Mouse (Mus musculus) hindbrain, embryonic 14.5 days (tissue): ENCODE results near the gene Lrrc34. TPM values are rescaled to one million over a fixed set of nuclear protein-coding genes. Genes with fewer than 3 reads are reported as not detected.

Experiments
- ATAC-seq: fragments of 200-750 bp; cut with Nextera tagmentation; 2 replicates; pipeline ENCODE4 v1.8.0; 2017; ENCODE audit warnings: moderate number of reproducible peaks, mild to moderate bottlenecking, moderate TSS enrichment, moderate library complexity; ENCODE audit not compliant: low FRiP score
- DNase-seq: peaks from one replicate; pipeline ENCODE4 v3.0.0-alpha.2; 2015; ENCODE audit warnings: low spot score
- H3K27ac ChIP-seq: fragments of 300-500 bp; sonication (generic); 2 replicates; pipeline ENCODE4 v1.5.1; 2014; ENCODE audit warnings: mild to moderate bottlenecking, moderate library complexity
- H3K27me3 ChIP-seq: fragments of 300-500 bp; sonication (generic); 2 replicates; pipeline ENCODE4 v1.6.1; 2014; ENCODE audit warnings: mild to moderate bottlenecking, low read length, mixed read lengths; ENCODE audit not compliant: control insufficient read depth, insufficient read depth
- H3K36me3 ChIP-seq: fragments of 300-500 bp; sonication (generic); replicated peaks from 2 replicates; pipeline ENCODE4 v1.6.1; 2014; ENCODE audit not compliant: control insufficient read depth, insufficient read depth
- H3K4me1 ChIP-seq: fragments of 300-500 bp; sonication (generic); replicated peaks from 2 replicates; pipeline ENCODE4 v1.6.1; 2014; ENCODE audit warnings: antibody characterized with exemption, low read length, mixed read lengths; ENCODE audit not compliant: control insufficient read depth, insufficient read depth
- H3K4me2 ChIP-seq: fragments of 300-500 bp; sonication (generic); replicated peaks from 2 replicates; pipeline ENCODE4 v1.6.1; 2014; ENCODE audit warnings: mild to moderate bottlenecking, moderate library complexity
- H3K4me3 ChIP-seq: fragments of 300-500 bp; sonication (generic); replicated peaks from 2 replicates; pipeline ENCODE4 v1.5.1; 2014; ENCODE audit warnings: mild to moderate bottlenecking, low read length
- H3K9ac ChIP-seq: fragments of 300-500 bp; sonication (generic); 2 replicates; pipeline ENCODE4 v1.6.1; 2014
- H3K9me3 ChIP-seq: fragments of 300-500 bp; sonication (generic); 2 replicates; pipeline ENCODE4 v1.6.1; 2016; ENCODE audit warnings: low read length; ENCODE audit not compliant: control insufficient read depth
- WGBS: fragments of 180-500 bp; shearing (Covaris S2); extraction: QIAGEN DNeasy Blood & Tissue Kit; methylation state at CpG from one replicate; pipeline ENCODE4 v1.1.7; 2014; 5-methylcytosine and 5-hydroxymethylcytosine counted together
- polyA plus RNA-seq: library from polyadenylated mRNA; unstranded; fragments of >200 nt; fragmentation: Nextera tagmentation; extraction: Ambion mirVana; gene quantifications from 2 replicates; pipeline ENCODE4 v1.2.1, GENCODE M21; 2014

Gene Lrrc34
- polyA plus RNA-seq, result 1.7 and 2.9 TPM in 2 replicates

- Histone ChIP-seq H3K36me3 (no peaks in the 10 kb centered on the region), H3K4me1 (0 out of 2 replicates have a peak, but pooled peaks cover 6% of the 10 kb centered on the region), H3K27ac (no peak within 1 kb of the TSS), H3K9me3 (no peaks in the 10 kb centered on the region), H3K9ac (peak within 1 kb of the TSS; percentile 51), H3K4me2 (peak within 1 kb of the TSS; percentile 55), H3K4me3 (peak within 1 kb of the TSS; percentile 28), H3K27me3 (peaks cover 35% of the 10 kb centered on the region)
- ATAC-seq (peak; percentile 88), DNase-seq (peak; percentile 41)
- WGBS, result 2% methylated on average over 25 of the region's 25 CpGs
Observed at GRCm38 (mm10) chr3:30647440-30648090, at the start of gene Lrrc34. Gene Lrrc34 (minus strand): TSS chr3:30647869.

DNA sequence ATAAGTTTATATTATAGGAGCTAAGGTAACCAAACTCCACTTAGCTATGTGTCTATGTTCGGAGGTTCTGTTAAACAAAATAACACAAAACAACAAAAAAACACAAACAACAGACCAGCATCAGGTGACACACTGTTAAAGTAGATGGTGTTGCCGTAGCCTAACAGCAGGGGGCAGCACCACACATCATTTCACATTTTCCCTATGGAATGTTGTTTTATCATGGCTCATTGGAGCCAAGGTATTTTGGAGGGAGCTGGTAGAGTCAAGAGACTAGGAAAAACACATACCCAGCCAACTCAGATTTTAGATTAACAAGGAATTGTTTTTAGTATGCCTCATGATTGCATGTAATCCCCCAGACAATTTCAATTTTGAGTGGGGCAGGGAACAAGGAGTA, 48.7 kb upstream of the Lrrc34 start:
- Histone ChIP-seq H3K9me3 (no peaks in the 10 kb centered on the region), H3K9ac (no peak overlapping the region), H3K27ac (no peak overlapping the region), H3K27me3 (no peaks in the 10 kb centered on the region), H3K36me3 (no peaks in the 10 kb centered on the region), H3K4me3 (no peak overlapping the region), H3K4me2 (no peak overlapping the region), H3K4me1 (no peaks in the 10 kb centered on the region)
- 20% methylated on average over 2 of the region's 2 CpGs for WGBS
- DNase-seq (peak; percentile 68), ATAC-seq (no peak; the same call in 1 of the 2 replicates)

DNA sequence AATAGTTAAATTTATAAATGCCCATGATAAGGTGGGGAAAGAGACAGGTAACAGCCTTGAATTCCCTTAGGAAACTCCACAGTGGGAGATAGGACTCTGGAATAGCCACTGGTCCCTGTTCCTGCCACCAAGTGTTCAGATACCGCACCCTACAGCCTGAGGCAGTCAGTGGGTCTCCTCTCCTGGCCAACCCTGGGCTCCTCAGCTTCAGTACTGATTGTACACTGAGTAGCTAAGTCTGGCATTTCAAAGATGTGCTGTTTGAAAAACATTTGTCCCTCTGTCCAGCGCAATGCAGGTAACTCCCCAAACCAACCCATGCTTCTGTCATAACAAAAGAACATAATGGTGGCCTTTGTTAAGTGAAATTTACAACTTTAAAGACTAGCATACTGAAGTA, 48.0 kb upstream of the Lrrc34 start:
- no peaks in the 10 kb centered on the region for H3K9me3 ChIP-seq
- H3K4me1 ChIP-seq, result no peaks in the 10 kb centered on the region
- H3K36me3 ChIP-seq, result no peaks in the 10 kb centered on the region
- no peaks in the 10 kb centered on the region for H3K27me3 ChIP-seq
- H3K4me2 ChIP-seq, result no peak overlapping the region
- ATAC-seq (no peak), DNase-seq (no peak)
- H3K9ac ChIP-seq, result no peak overlapping the region
- WGBS, result 89% methylated on average over 2 of the region's 2 CpGs
- H3K4me3 ChIP-seq, result no peak overlapping the region
- H3K27ac ChIP-seq, result no peak overlapping the region

DNA sequence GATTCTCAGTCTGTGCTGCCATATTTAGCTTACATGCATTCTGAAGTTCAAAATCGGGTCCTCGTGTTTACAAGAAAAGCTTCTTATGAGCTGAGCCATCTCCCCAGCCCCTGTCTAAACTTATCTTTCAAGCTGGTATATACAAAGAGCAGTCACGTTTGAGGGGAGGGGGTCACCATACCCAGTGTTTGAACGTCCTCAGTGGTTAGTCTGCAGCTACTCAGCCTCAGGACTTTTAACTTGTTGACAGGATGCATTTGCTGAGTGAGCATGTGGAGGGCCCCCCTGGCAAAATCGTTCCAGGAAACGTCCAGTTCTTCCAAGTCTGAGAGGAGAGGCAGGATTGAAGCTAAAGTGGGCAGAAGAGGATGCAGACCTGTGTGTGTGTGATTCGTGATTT, 43.3 kb upstream of the Lrrc34 start:
- Histone ChIP-seq H3K27me3 (no peaks in the 10 kb centered on the region), H3K4me3 (no peak overlapping the region), H3K4me2 (no peak overlapping the region), H3K27ac (no peak overlapping the region), H3K36me3 (no peaks in the 10 kb centered on the region), H3K9ac (no peak overlapping the region), H3K4me1 (no peaks in the 10 kb centered on the region), H3K9me3 (no peaks in the 10 kb centered on the region)
- ATAC-seq, result no peak
- 74% methylated on average over 7 of the region's 7 CpGs for WGBS
- DNase-seq, result no peak

DNA sequence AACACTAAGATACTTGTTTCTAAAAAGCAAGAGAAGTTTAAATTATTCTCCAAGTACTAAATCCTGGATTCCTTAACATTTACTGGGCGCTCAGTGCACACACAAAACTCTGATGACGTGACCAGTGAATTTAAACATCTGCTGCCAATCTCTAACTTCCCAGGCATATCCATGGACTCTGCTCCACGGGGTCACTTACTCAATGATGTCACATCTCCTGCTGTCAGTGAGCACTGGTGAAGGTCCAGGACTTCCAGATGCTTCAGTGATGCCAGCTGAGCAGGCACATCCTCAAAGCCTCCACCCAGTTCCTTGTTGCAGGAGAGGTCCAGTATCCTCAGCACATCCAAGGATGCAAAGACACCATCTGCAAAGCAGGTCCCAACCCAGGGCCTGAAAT, 39.5 kb upstream of the Lrrc34 start:
- DNase-seq (no peak), ATAC-seq (no peak)
- Histone ChIP-seq H3K4me3 (no peak overlapping the region), H3K27me3 (no peaks in the 10 kb centered on the region), H3K4me1 (no peaks in the 10 kb centered on the region), H3K4me2 (no peak overlapping the region), H3K9ac (no peak overlapping the region), H3K9me3 (no peaks in the 10 kb centered on the region), H3K36me3 (no peaks in the 10 kb centered on the region), H3K27ac (no peak overlapping the region)
- WGBS, result 80% methylated on average over 3 of the region's 3 CpGs

DNA sequence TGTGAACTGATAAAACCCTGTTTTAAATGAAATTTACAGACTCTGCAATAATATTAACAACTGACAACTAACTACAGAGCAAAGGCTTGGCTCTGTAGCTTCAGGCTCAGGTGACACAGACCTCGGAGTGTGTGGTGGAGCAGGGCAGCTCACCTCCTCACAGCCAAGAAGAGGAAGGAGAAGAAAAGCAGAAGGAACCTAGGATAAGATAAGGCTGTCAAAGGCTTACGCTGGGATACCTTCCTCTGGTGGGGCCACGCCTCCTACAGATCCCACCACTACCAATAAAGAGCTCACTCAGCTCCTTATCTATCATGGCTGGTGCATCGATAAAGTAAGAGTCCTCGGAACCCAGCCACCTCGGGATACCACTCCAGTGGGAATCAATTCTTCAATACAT, 35.5 kb upstream of the Lrrc34 start:
- Histone ChIP-seq H3K9me3 (no peaks in the 10 kb centered on the region), H3K27me3 (no peaks in the 10 kb centered on the region), H3K4me1 (no peaks in the 10 kb centered on the region), H3K36me3 (no peaks in the 10 kb centered on the region), H3K4me3 (no peak overlapping the region), H3K4me2 (no peak overlapping the region), H3K9ac (no peak overlapping the region), H3K27ac (no peak overlapping the region)
- DNase-seq (no peak), ATAC-seq (no peak)
- WGBS, result 87% methylated on average over 6 of the region's 6 CpGs

GRCm38 (mm10) chr3:30658486-30658885, 10.8 kb upstream of the Lrrc34 start:
- H3K4me2 ChIP-seq, result no peak overlapping the region
- H3K36me3 ChIP-seq, result no peaks in the 10 kb centered on the region
- ATAC-seq (no peak), DNase-seq (no peak)
- no peak overlapping the region for H3K4me3 ChIP-seq
- 89% methylated on average over 9 of the region's 9 CpGs for WGBS
- H3K4me1 ChIP-seq, result no peaks in the 10 kb centered on the region
- H3K27ac ChIP-seq, result no peak overlapping the region
- H3K9ac ChIP-seq, result no peak overlapping the region
- no peaks in the 10 kb centered on the region for H3K27me3 ChIP-seq
- H3K9me3 ChIP-seq, result no peaks in the 10 kb centered on the region

DNA sequence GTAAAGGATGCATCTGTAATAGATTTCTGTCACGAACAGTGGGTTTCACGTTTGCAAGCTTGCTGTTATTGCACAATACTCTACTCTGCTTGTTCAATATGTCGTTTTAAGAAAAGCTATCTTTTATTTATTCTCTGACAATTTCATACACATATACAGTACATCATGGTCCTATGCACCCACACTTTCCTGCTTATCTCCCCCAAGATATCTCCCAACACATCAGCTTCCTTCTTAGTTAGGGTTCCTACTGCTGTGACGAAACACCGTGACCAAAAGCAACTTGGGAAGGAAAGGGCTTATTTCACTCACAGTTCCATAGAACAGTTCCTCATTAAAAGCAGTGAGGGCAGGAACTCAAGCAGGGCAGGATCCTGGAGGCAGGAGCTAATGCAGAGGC, 8.3 kb upstream of the Lrrc34 start:
- H3K4me1 ChIP-seq, result no peaks in the 10 kb centered on the region
- 90% methylated on average over 5 of the region's 5 CpGs for WGBS
- DNase-seq (no peak), ATAC-seq (no peak)
- H3K36me3 ChIP-seq, result no peaks in the 10 kb centered on the region
- H3K4me2 ChIP-seq, result no peak overlapping the region
- H3K27me3 ChIP-seq, result peaks cover 9% of the 10 kb centered on the region; the same call in 1 of the 2 replicates
- H3K9ac ChIP-seq, result no peak overlapping the region
- H3K9me3 ChIP-seq, result no peaks in the 10 kb centered on the region
- no peak overlapping the region for H3K27ac ChIP-seq
- H3K4me3 ChIP-seq, result no peak overlapping the region

DNA sequence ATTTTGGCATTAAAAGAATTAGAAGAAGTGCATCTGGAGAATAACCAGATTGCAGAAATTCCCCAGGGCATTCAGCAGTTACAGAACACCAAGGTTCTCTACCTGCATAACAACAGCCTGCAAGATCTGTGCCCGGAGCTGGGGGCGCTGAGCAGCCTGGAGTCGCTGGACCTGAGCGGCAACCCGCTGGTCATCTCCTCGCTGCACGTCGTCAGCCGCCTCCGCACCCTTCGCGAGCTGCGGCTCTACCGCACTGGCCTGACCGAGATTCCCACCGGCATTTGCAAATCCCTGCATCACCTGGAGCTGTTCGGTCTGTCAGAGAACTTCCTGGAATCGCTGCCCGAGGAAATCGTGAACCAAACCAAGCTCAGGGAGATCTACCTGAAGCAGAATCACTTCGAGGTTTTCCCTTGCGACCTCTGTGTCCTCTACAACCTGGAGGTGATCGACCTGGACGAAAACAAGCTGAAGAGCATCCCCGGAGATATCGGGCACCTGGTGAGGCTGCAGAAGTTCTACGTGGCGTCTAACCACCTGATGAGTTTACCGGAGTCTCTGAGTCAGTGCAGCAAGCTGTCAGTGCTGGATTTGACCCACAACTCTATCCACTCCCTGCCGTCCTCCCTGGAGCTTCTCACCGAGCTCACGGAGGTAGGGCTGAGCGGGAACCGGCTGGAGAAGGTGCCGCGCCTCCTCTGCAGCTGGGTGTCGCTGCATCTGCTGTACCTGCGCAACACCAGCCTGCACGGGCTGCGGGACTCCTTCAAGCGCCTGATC, 2.6 kb upstream of the Lrrc34 start:
- H3K4me1 ChIP-seq, result 0 out of 2 replicates have a peak, but pooled peaks cover 6% of the 10 kb centered on the region
- DNase-seq (peak; percentile 40), ATAC-seq (peak; percentile 75)
- peak overlapping the region; percentile 40 for H3K4me3 ChIP-seq
- H3K27ac ChIP-seq, result no peak overlapping the region
- WGBS, result 1% methylated on average over 41 of the region's 41 CpGs
- H3K9me3 ChIP-seq, result no peaks in the 10 kb centered on the region
- peak overlapping the region; percentile 74 for H3K4me2 ChIP-seq
- H3K27me3 ChIP-seq, result peaks cover 35% of the 10 kb centered on the region
- peak overlapping the region; percentile 43 for H3K9ac ChIP-seq
- no peaks in the 10 kb centered on the region for H3K36me3 ChIP-seq
